Mouse (Mus musculus) bone marrow macrophage, adult 2 months (primary cell): ENCODE results near the gene Lmbrd1. TPM values are rescaled to one million over a fixed set of nuclear protein-coding genes. Genes with fewer than 3 reads are reported as not detected.
"Not testable (repeated sequence)": the region's sequence is repeated elsewhere in the genome, so short reads cannot be mapped to it uniquely, and the experiment has no call there.

ENCODE experiments used
- H3K27ac ChIP-seq: 2 replicates; pipeline ENCODE4 v1.5.1; 2012; ENCODE audit warnings: low read depth, low read length; ENCODE audit not compliant: insufficient read depth
- H3K4me1 ChIP-seq: 2 replicates; pipeline ENCODE4 v1.6.1; 2012; ENCODE audit warnings: low read length; ENCODE audit not compliant: control insufficient read depth, insufficient read depth
- H3K4me3 ChIP-seq: 2 replicates; pipeline ENCODE4 v1.5.1; 2012; ENCODE audit warnings: mild to moderate bottlenecking, low read length, moderate library complexity; ENCODE audit not compliant: insufficient read depth
- CTCF ChIP-seq: IDR thresholded peaks from 2 replicates; pipeline ENCODE4 v1.5.1; 2012; ENCODE audit warnings: low read depth, mild to moderate bottlenecking, low read length, moderate library complexity
- POLR2A ChIP-seq: IDR thresholded peaks from 2 replicates; pipeline ENCODE4 v1.6.1; 2012; ENCODE audit warnings: mild to moderate bottlenecking, low read depth, low read length, borderline replicate concordance
- polyA plus RNA-seq: library from polyadenylated mRNA; stranded (reverse); fragments of >200 nt; gene quantifications from 2 replicates; pipeline ENCODE4 v1.2.4, GENCODE M21; 2012; ENCODE audit not compliant: missing spikeins, insufficient read depth, insufficient read length

Gene Lmbrd1
- polyA plus RNA-seq: 111 and 124 TPM in 2 replicates

DNA sequence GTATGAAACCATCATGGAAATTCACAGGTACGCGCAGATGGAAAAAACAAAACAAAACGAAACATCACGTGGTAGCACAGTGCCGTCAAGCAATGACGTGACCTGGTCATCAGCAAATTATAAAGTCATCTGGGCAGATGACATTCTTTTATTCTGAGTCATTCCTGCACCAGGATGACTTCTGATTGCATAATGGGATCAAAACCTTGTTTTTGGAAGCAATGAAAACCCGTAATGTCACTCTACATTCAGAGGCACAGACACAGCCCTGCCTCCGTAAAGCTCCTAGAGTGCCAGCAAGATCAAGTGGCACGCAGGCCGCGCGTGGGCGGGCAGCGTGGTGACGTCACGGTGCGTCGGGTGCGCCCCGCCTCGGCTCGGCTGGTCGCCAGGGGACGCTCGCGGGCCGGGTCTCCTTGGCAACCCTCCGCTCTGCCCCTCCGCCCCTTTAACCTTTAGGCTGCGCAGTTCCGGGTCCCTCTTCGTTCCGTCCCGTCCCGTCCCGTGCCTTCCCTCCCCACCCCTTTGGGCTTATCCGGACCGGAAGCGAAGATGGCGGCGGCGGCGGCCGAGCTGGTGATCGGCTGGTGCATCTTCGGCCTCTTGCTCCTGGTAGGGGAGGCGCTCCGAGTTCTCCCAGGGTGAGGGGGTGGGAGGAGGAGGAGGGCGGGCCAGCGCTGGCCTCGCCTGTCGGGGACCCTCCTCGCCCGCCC is at the start of gene Lmbrd1:
Gene Lmbrd1 (plus strand): TSS at position 426 of the 713 bp plus-strand sequence.
- Histone ChIP-seq H3K4me3 (peak within 1 kb of the TSS; percentile 95), H3K27ac (peak within 1 kb of the TSS; percentile 68), H3K4me1 (peaks cover 9% of the 10 kb centered on the region)
- no peak for TF ChIP-seq POLR2A

DNA sequence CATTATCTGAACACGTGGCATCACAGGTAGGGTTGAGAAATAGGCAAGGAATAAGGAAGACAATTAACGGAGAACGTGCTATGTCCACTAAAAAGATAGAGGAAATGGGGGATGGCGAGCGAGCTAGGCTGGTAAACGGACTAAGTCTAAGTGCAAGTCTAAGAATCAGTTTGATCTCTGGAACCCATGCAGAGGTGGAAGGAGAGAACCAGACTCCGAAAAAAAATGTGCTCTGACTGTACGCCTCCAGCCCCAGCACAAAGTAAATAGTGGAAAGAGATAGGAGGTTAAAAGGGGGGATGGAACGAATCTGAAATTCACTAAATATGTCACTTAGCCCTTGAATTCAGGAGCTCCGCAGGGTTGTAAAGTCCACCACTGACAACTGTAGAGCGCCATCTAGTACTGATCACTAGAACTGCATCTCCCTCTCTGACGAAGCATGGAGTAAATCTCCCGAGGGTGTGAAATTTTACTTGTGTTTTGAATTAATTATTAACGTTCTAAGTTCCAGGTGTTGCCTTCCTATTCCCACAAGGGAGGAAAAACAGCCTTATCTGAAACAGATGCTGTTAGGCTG is 44.8 kb upstream of the Lmbrd1 start:
- no peaks in the 10 kb centered on the region for H3K4me1 ChIP-seq
- no peak overlapping the region for H3K4me3 ChIP-seq
- no peak for TF ChIP-seq CTCF
- no peak for TF ChIP-seq POLR2A
- H3K27ac ChIP-seq: no peak overlapping the region

DNA sequence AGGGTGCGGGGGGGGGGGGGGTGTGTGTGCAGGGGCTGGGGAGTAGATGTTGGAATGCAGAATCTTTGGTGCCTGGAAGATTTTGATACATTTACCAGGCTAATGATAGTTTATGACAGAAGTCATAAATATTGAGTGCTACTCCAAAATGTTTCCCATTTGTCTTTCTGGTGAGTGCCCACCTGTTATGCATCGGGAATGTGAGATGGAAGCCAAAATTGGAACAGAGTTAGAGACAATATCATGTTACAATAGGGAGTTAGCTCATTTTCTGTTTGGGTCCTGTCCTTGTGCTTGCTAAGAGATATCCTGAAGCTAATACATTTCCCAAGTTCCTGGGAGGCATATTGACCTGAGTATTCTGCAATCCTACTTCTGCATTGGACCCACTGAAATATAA is 28.3 kb upstream of the Lmbrd1 start:
- TF ChIP-seq CTCF: no peak
- TF ChIP-seq POLR2A: no peak
- H3K27ac ChIP-seq: no peak overlapping the region

DNA sequence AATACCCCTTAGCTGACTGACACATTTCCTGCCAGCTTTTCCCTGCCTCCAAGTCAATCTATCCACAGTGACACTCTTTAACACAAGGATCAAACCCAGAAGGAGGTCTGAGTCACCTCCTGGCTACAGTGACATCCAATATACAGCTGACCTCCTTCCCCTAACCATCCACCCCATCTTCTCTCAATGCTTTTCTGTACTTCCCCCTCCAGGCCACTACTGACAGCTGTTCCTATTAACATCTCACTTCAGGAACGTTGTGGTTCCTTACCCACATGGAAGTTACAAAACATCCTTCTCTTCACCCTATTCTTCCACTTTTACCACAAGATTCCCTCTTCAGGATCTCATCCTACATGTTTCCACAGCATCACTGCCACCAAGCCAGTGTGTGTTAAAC is 18.5 kb upstream of the Lmbrd1 start:
- TF ChIP-seq CTCF (no peak), POLR2A (no peak)
- no peak overlapping the region for H3K4me3 ChIP-seq
- H3K4me1 ChIP-seq: 0 out of 2 replicates have a peak, but pooled peaks cover 2% of the 10 kb centered on the region
- no peak overlapping the region for H3K27ac ChIP-seq

More for the DNA sequence above, 28.3 kb upstream of the Lmbrd1 start:
- Histone ChIP-seq H3K4me1 (no peaks in the 10 kb centered on the region), H3K4me3 (no peak overlapping the region)

DNA sequence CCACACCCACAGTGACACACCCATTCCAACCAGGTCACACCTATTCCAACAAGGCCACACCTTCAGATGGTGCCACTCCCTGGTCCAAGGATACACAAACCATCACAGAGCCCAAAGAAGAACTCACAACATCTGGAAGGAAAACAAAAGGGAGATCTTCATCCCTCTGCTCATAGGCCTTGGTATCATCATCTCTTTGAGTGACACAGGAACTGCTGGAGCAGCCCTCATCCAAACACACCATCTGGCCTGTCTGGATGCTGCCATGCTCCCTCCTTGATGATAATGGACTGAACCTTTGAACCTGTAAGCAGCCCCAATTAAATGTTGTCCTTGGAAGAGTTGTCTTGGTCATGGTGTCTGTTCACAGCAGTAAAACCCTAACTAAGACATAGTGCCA is 17.8 kb upstream of the Lmbrd1 start:
- not testable (repeated sequence) for H3K4me1 ChIP-seq, H3K4me3 ChIP-seq, H3K27ac ChIP-seq

DNA sequence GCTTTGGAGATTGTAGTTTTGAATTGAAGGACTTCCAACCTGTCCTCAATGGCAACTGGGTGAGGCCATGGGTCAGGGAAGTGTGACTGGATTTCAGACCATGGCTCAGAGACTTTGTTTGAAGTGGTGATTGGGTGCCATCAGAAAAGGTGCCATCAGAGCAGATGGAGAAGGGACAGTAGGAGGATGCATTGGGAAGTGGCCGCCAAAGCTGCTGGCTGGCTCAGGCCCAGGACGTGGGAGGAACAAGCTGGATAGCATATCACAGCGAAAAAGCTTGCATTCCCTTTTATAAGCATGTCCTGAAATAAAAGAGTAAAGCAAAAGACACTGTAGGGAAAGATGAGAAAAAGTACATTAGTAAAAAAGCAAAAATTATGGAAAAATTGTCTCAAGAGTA is 16.9 kb upstream of the Lmbrd1 start:
- Histone ChIP-seq H3K4me3 (no peak overlapping the region), H3K4me1 (0 out of 2 replicates have a peak, but pooled peaks cover 2% of the 10 kb centered on the region), H3K27ac (no peak overlapping the region)
- no peak for TF ChIP-seq POLR2A
- TF ChIP-seq CTCF: no peak

DNA sequence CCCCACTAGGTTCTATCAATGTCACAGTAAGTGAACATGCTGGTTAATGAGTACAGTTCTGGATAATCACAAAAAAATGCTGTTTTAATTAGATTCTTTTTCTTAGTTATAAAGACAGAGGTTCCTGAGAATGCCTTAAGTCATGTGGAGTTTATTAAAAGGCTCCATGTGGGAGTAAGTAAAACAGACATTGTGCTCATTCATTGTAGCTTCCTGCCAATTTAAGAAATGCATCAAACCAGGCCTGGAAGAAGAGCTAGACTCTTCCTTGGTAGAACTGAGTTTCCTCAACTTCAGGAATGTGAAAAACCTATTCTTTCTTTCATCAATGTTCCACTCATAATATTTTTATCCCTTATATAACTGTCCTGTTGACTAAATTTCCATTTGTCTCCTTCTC is 14.3 kb upstream of the Lmbrd1 start:
- TF ChIP-seq CTCF (no peak), POLR2A (no peak)
- H3K4me3 ChIP-seq: no peak overlapping the region
- H3K4me1 ChIP-seq: 0 out of 2 replicates have a peak, but pooled peaks cover 2% of the 10 kb centered on the region

DNA sequence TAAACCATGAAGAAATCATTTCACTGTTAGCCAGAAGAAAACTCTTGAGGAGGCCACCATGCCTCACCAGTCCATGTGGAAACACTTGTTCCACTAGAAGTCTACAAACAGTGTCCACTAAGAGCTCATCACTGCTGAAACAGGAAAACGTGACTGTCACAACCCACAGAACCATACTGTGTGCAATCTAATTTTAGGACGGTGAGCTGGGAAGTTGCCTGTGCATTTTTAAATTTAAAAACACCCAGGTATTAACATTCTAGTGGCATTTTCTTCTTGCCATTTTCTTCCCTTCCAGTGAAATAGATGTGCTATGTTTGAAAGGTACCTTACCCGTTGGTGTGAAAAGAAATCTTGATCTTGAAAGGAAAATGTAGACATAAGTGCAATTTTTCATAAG is 5.2 kb upstream of the Lmbrd1 start:
- Histone ChIP-seq H3K27ac (no peak overlapping the region), H3K4me1 (peaks cover 4% of the 10 kb centered on the region; the same call in 1 of the 2 replicates), H3K4me3 (no peak overlapping the region)
- TF ChIP-seq CTCF (no peak), POLR2A (no peak)

More for the DNA sequence above, 14.3 kb upstream of the Lmbrd1 start:
- H3K27ac ChIP-seq: no peak overlapping the region

DNA sequence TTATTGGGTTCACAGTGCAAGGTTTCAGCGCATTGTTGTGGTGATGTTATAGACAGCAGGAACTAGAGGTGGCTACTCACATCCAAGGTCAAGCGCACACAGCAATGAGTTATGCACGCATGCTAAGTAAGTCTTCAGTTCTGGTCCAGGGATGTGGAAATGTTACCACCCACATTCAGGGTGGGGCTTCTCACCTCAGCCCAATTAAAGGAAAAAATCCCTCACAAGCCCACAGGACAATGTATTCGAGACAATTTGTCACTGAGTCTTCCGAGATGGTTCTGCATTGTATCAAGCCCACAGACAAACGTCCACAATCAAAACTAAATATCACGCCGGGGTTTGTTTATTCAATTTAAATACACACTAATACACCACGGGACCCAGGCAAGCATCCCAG is 724 bp upstream of the Lmbrd1 start:
- H3K27ac ChIP-seq: peak overlapping the region; percentile 68; the same call in 1 of the 2 replicates

DNA sequence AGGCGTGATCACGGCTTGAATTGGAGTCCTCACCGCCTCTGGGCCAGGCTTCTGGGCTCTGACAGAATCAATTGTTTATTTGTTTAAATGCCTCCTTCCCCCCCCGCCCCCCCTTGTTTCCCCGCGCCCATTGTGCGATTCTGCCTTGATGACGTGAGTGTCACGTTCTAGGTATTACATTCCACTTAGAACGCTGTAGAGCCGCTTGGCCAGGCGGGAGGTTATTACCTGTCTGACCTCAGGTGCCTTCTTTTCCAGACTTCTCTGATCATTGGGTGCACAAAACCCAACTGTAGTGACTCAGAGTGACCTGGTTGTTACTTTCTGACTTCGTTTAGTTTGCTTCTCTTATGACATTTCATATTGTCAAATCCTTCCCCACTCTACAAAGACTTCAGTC is 641 bp downstream of the Lmbrd1 start:
- Histone ChIP-seq H3K4me1 (peaks cover 9% of the 10 kb centered on the region), H3K4me3 (peak overlapping the region; percentile 95), H3K27ac (peak overlapping the region; percentile 68)
- TF ChIP-seq CTCF (no peak), POLR2A (no peak)

More for the DNA sequence above, 724 bp upstream of the Lmbrd1 start:
- Histone ChIP-seq H3K4me1 (peaks cover 9% of the 10 kb centered on the region), H3K4me3 (peak overlapping the region; percentile 95)
- TF ChIP-seq CTCF (no peak), POLR2A (no peak)
